Mouse (Mus musculus) lung, postnatal 0 days (tissue): ENCODE results near the gene Olfm2. TPM values are rescaled to one million over a fixed set of nuclear protein-coding genes. Genes with fewer than 3 reads are reported as not detected.

ENCODE experiments used
- ATAC-seq: fragments of 200-750 bp; cut with Nextera tagmentation; 2 replicates; pipeline ENCODE4 v1.8.0; 2017; ENCODE audit warnings: moderate library complexity
- DNase-seq: peaks from one replicate; pipeline ENCODE4 v3.0.0-alpha.2; 2016; ENCODE audit warnings: low spot score
- H3K27ac ChIP-seq: fragments of 300-500 bp; sonication (generic); 2 replicates; pipeline ENCODE4 v1.5.1; 2014; ENCODE audit warnings: antibody characterized with exemption, mild to moderate bottlenecking, low read length, mixed read lengths
- H3K27me3 ChIP-seq: fragments of 300-500 bp; sonication (generic); replicated peaks from 2 replicates; pipeline ENCODE4 v1.6.1; 2014; ENCODE audit warnings: low read length, mixed read lengths; ENCODE audit not compliant: insufficient read depth
- H3K36me3 ChIP-seq: fragments of 300-500 bp; sonication (generic); 2 replicates; pipeline ENCODE4 v1.6.1; 2014; ENCODE audit warnings: low read length, mixed read lengths; ENCODE audit not compliant: insufficient read depth
- H3K4me1 ChIP-seq: fragments of 300-500 bp; sonication (generic); 2 replicates; pipeline ENCODE4 v1.6.1; 2014; ENCODE audit warnings: antibody characterized with exemption, low read depth, low read length, mixed read lengths; ENCODE audit not compliant: insufficient read depth
- H3K4me2 ChIP-seq: fragments of 300-500 bp; sonication (generic); replicated peaks from 2 replicates; pipeline ENCODE4 v1.6.1; 2014; ENCODE audit warnings: low read depth, mild to moderate bottlenecking, low read length, moderate library complexity, mixed read lengths
- H3K4me3 ChIP-seq: fragments of 300-500 bp; sonication (generic); 2 replicates; pipeline ENCODE4 v1.5.1; 2014; ENCODE audit warnings: low read depth, low read length
- H3K9ac ChIP-seq: fragments of 300-500 bp; sonication (generic); replicated peaks from 2 replicates; pipeline ENCODE4 v1.6.1; 2014; ENCODE audit warnings: low read depth, mild to moderate bottlenecking
- H3K9me3 ChIP-seq: fragments of 300-500 bp; sonication (generic); 2 replicates; pipeline ENCODE4 v1.6.1; 2016; ENCODE audit warnings: low read length, mixed read lengths
- CTCF ChIP-seq: IDR thresholded peaks from 2 replicates; pipeline ENCODE4 v1.5.1; 2016; ENCODE audit warnings: antibody characterized with exemption, mild to moderate bottlenecking
- EP300 ChIP-seq: IDR thresholded peaks from 2 replicates; pipeline ENCODE4 v1.6.1; 2016; ENCODE audit warnings: antibody characterized with exemption, mild to moderate bottlenecking, control low read depth
- WGBS: fragments of 180-500 bp; shearing (Covaris S2); extraction: QIAGEN DNeasy Blood & Tissue Kit; methylation state at CpG from one replicate; pipeline ENCODE4 v1.1.7; 2014; 5-methylcytosine and 5-hydroxymethylcytosine counted together
- polyA plus RNA-seq: library from polyadenylated mRNA; unstranded; fragments of >200 nt; fragmentation: Nextera tagmentation; extraction: Ambion mirVana; gene quantifications from 2 replicates; pipeline ENCODE4 v1.2.1, GENCODE M21; 2015

Olfm2 gene
- polyA plus RNA-seq, 1 experiment from 2014 or later = 0.36 TPM

- WGBS = 88% methylated on average over 3 of the region's 3 CpGs
- H3K36me3 ChIP-seq = peaks cover 10% of the 10 kb centered on the region
- peaks cover 12% of the 10 kb centered on the region; the same call in 1 of the 2 replicates for H3K4me1 ChIP-seq
- TF ChIP-seq CTCF (peak; percentile 19; the same call in 1 of the 2 replicates), EP300 (no peak)
- no peaks in the 10 kb centered on the region for H3K27me3 ChIP-seq
- H3K27ac ChIP-seq = no peak overlapping the region
- no peak overlapping the region for H3K9ac ChIP-seq
- no peaks in the 10 kb centered on the region for H3K9me3 ChIP-seq
- ATAC-seq = no peak
- H3K4me2 ChIP-seq = no peak overlapping the region
- no peak overlapping the region for H3K4me3 ChIP-seq
- DNase-seq = no peak
These were observed 92.3 kb downstream of the Olfm2 start for GRCm38 (mm10) chr9:20653859-20654258.

DNA sequence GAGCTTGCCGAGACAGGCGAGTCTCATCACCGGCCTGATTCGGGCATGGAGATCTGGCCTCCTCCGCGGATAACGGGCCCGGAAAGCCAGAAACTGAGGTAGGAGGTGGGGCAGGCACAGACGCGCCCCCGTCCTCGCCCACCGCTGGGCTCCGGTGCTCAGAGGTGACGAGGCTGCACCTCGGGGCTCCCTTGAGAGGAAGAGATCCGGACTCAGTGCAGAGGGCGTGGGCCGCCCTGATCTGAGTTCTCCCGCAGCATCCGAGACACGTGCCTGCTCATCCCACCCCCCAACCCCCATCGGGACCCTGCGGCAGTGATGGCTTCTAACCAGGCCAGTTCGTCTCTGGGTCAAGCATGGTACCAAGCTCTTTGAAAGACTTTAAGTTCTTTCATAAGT is 93.9 kb downstream of the Olfm2 start:
- H3K27ac ChIP-seq = no peak overlapping the region
- no peak for TF ChIP-seq CTCF
- TF ChIP-seq EP300 = no peak
- peak overlapping the region; percentile 70 for H3K9ac ChIP-seq
- no peaks in the 10 kb centered on the region for H3K27me3 ChIP-seq
- H3K36me3 ChIP-seq = peaks cover 6% of the 10 kb centered on the region
- H3K4me1 ChIP-seq = peaks cover 12% of the 10 kb centered on the region; the same call in 1 of the 2 replicates
- 0% methylated on average over 22 of the region's 25 CpGs for WGBS
- ATAC-seq = no peak
- no peaks in the 10 kb centered on the region for H3K9me3 ChIP-seq
- DNase-seq = no peak
- peak overlapping the region; percentile 71 for H3K4me3 ChIP-seq
- H3K4me2 ChIP-seq = peak overlapping the region; percentile 94

- no peaks in the 10 kb centered on the region for H3K27me3 ChIP-seq
- peak within 1 kb of the TSS; percentile 71 for H3K4me3 ChIP-seq
- under 1% methylated on average over 45 of the region's 45 CpGs for WGBS
- H3K9me3 ChIP-seq = no peaks in the 10 kb centered on the region
- peaks cover 4% of the 10 kb centered on the region; the same call in 1 of the 2 replicates for H3K36me3 ChIP-seq
- peak; percentile 27; the same call in 1 of the 2 replicates for TF ChIP-seq CTCF
- TF ChIP-seq EP300 = peak; percentile 57
- H3K4me1 ChIP-seq = peaks cover 12% of the 10 kb centered on the region; the same call in 1 of the 2 replicates
- ATAC-seq = peak; percentile 100
- 0 out of 2 replicates have a peak within 1 kb of the TSS, but pooled peaks have one; percentile 0 for H3K27ac ChIP-seq
- peak within 1 kb of the TSS; percentile 94 for H3K4me2 ChIP-seq
- H3K9ac ChIP-seq = peak within 1 kb of the TSS; percentile 70
- peak; percentile 100 for DNase-seq
These were observed 94.4 kb downstream of the Olfm2 start, which contains the start of gene Pin1 for GRCm38 (mm10) chr9:20651602-20652259. Gene Pin1 (plus strand): TSS chr9:20652095.

DNA sequence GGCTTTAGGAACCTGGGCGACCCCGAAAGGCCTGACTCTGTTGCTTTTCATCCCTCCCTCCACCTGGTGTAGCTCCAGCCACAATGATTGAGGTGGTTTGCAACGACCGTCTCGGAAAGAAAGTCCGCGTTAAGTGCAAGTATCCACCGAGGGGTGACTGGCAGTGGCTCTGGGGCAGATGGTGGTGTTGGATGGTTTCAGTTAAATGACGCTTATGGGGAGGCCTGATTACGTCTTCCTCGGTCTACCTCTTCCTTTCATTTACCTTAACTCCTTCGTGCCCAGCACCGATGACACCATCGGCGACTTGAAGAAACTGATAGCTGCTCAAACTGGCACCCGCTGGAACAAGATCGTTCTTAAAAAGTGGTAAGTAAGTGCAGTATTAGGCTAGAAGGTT is 101.0 kb downstream of the Olfm2 start:
- 2% methylated on average over 17 of the region's 17 CpGs for WGBS
- Histone ChIP-seq H3K4me1 (peaks cover 7% of the 10 kb centered on the region), H3K4me2 (peak overlapping the region; percentile 97), H3K9me3 (no peaks in the 10 kb centered on the region), H3K27me3 (no peaks in the 10 kb centered on the region), H3K27ac (peak overlapping the region; percentile 89), H3K36me3 (no peaks in the 10 kb centered on the region), H3K4me3 (peak overlapping the region; percentile 90), H3K9ac (peak overlapping the region; percentile 83)
- no peak for ATAC-seq
- no peak for TF ChIP-seq CTCF
- TF ChIP-seq EP300 = no peak
- DNase-seq = peak; percentile 36

DNA sequence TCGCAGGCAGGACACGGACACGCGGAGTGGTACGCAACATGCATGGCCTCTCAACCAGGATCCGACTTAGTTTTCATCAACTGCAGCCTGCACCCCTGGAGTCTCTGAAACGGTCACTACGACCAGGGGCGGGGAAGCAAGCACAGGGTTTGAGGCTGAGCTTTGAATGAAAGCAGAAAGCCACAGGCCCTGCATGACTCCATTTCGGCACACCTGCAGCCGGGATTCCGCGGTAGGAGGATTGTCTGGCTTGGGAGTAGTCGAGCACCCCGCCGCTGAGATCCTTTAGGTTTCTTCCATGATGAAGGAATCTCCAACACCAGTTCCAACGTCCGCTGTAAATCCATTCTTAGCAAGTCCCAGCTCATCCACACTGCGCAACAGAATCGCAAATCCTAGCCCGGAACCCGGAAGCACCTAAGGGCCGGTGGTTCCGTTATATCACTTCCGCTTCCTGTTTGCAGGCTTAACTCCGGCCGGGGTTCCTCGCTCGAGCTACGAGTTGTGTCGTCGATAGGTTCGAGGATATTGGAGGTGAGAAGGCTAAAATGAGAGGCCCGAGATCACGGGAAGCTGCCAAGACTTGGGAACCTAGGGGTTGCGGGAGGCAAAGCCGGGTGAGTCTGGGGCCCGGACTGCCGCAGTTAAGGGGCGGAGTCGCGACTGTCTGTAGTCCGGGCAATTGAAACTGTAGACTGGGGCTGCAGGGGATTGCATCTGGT is 101.6 kb downstream of the Olfm2 start, which contains the start of gene Fbxl12:
Gene Fbxl12, minus strand, starts transcription at position 408 of the 722 bp plus-strand sequence.
- peak within 1 kb of the TSS; percentile 97 for H3K4me2 ChIP-seq

DNA sequence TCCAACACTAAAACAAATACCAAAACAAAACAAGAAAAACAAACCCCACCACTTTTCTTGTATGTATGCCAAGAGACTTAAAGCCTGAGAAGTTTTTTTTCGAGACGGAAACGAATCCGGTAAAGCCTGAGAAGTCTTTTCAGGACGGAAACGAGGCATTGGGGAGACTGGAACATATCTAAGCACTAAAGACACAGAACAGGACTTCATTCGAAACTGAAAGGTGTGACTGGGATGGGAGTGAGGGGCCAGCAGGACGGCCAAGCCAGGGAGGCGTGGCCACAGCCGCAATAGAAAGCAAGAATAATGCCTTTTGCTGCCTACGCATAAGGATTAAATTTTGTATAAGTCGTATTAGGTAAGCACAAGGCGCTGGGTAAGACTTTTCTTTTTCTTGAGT is 102.4 kb downstream of the Olfm2 start:
- peak overlapping the region; percentile 83 for H3K9ac ChIP-seq
- H3K9me3 ChIP-seq = no peaks in the 10 kb centered on the region
- DNase-seq (peak; percentile 21), ATAC-seq (no peak)
- TF ChIP-seq CTCF = no peak
- TF ChIP-seq EP300 = no peak
- peaks cover 7% of the 10 kb centered on the region for H3K4me1 ChIP-seq
- peak overlapping the region; percentile 89 for H3K27ac ChIP-seq
- H3K4me3 ChIP-seq = peak overlapping the region; percentile 90
- peaks cover 6% of the 10 kb centered on the region; the same call in 1 of the 2 replicates for H3K36me3 ChIP-seq
- H3K27me3 ChIP-seq = no peaks in the 10 kb centered on the region
- peak overlapping the region; percentile 97 for H3K4me2 ChIP-seq
- 2% methylated on average over 13 of the region's 13 CpGs for WGBS

More for the DNA sequence above, 101.6 kb downstream of the Olfm2 start, which contains the start of gene Fbxl12:
- Histone ChIP-seq H3K27ac (peak within 1 kb of the TSS; percentile 89), H3K36me3 (no peaks in the 10 kb centered on the region), H3K9ac (peak within 1 kb of the TSS; percentile 83), H3K27me3 (no peaks in the 10 kb centered on the region), H3K4me3 (peak within 1 kb of the TSS; percentile 90), H3K9me3 (no peaks in the 10 kb centered on the region), H3K4me1 (peaks cover 7% of the 10 kb centered on the region)
- TF ChIP-seq EP300 (no peak), CTCF (no peak)
- ATAC-seq (peak; percentile 31), DNase-seq (peak; percentile 93)
- WGBS = 1% methylated on average over 43 of the region's 43 CpGs
